Mouse (Mus musculus): ENCODE measurements at regions not wholly inside any gene's neighbourhood (a gene's known extent, or its start where the extent isn't known, plus 50 kb on each side); places are given as distances from the start of the nearest gene placed in this dataset.

DNA sequence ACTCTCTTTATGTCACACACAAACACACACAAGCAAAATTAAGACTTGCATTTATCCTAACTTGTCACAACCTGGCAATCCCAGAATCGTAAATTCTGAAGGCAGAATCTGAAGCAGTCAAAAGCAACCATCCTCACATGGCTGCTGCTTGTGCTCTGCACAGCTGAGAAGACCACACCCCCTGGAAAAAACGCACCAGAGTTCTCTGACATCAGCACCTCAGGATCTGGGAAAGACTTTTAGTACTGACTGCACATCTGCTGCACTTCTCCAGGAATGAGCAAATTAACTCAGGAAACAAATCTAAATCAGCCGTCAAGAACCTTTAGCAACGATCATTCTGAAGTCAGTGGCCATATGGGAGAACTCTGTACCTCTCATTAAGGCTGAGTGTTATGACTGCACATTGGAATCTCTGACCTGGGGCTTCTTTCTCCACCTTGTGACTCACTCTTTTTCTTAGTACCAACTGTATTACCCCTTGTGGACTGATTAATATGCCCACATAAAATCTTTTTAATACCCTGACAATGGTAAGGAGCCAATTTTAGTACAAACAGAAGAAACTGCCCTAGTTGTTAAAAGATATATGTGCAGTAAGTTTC lies 248.1 kb upstream of the Akirin2 start:
- TF ChIP-seq POLR2A (IDR thresholded peaks at IDR 0.05; ENCODE audit: control insufficient read depth, low read depth, low read length) (no peak), CTCF (IDR thresholded peaks at IDR 0.05; ENCODE audit: control insufficient read depth, insufficient read depth, insufficient replicate concordance, low read depth, low read length) (no peak)

Measured in testis, adult 2 months (tissue).